Mouse (Mus musculus) hindbrain, embryonic 12.5 days (tissue): Measurements from ENCODE around the gene Pip4k2c. TPM values are rescaled to one million over a fixed set of nuclear protein-coding genes. Genes with fewer than 3 reads are reported as not detected.

Experiments
- ATAC-seq: fragments of 200-750 bp; cut with Nextera tagmentation; 2 replicates; pipeline ENCODE4 v1.8.0; 2017; ENCODE audit warnings: moderate TSS enrichment; ENCODE audit not compliant: low FRiP score
- H3K27ac ChIP-seq: fragments of 300-500 bp; sonication (generic); 2 replicates; pipeline ENCODE4 v1.5.1; 2016; ENCODE audit warnings: mild to moderate bottlenecking
- H3K27me3 ChIP-seq: fragments of 300-500 bp; sonication (generic); 2 replicates; pipeline ENCODE4 v1.6.1; 2016; ENCODE audit warnings: mild to moderate bottlenecking
- H3K36me3 ChIP-seq: fragments of 300-500 bp; sonication (generic); 2 replicates; pipeline ENCODE4 v1.6.1; 2016; ENCODE audit warnings: mild to moderate bottlenecking
- H3K4me1 ChIP-seq: fragments of 300-500 bp; sonication (generic); 2 replicates; pipeline ENCODE4 v1.6.1; 2016
- H3K4me2 ChIP-seq: fragments of 300-500 bp; sonication (generic); replicated peaks from 2 replicates; pipeline ENCODE4 v1.6.1; 2016; ENCODE audit warnings: mild to moderate bottlenecking
- H3K4me3 ChIP-seq: fragments of 300-500 bp; sonication (generic); 2 replicates; pipeline ENCODE4 v1.5.1; 2016; ENCODE audit warnings: mild to moderate bottlenecking
- H3K9ac ChIP-seq: fragments of 300-500 bp; sonication (generic); 2 replicates; pipeline ENCODE4 v1.6.1; 2016; ENCODE audit warnings: mild to moderate bottlenecking, moderate library complexity
- H3K9me3 ChIP-seq: fragments of 300-500 bp; sonication (generic); replicated peaks from 2 replicates; pipeline ENCODE4 v1.6.1; 2016; ENCODE audit warnings: mild to moderate bottlenecking
- WGBS: fragments of 180-500 bp; shearing (Covaris S2); methylation state at CpG from one replicate; pipeline ENCODE4 v1.1.7; 2016; 5-methylcytosine and 5-hydroxymethylcytosine counted together
- polyA plus RNA-seq: library from polyadenylated mRNA; unstranded; fragments of >200 nt; fragmentation: Nextera tagmentation; extraction: Ambion mirVana; gene quantifications from 2 replicates; pipeline ENCODE4 v1.2.1, GENCODE M21; 2016

The Pip4k2c gene
- polyA plus RNA-seq, 1 experiment from 2014 or later = 24.9 TPM

DNA sequence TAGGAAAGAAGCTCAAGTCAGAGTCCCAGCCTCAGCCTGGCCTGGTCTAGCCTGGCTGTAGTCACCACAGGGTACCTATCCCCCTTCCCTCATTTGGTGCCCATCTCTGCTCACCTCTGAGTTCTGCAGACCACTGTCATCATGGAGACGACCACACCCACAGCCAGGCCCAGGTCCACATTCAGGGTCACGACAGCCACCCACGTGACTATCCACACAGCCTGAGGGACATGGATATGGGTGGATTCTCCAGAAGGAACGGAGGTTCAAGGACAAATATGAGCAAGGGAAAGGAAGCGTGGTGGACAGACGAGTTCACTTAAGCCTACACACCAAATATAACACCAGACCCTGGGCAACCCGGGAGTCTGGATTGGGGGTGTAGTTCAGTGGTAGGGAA is 37.2 kb downstream of the Pip4k2c start:
- WGBS = 85% methylated on average over 7 of the region's 7 CpGs
- no peak overlapping the region for H3K27ac ChIP-seq
- H3K4me2 ChIP-seq = no peak overlapping the region
- H3K4me3 ChIP-seq = no peak overlapping the region
- no peak for ATAC-seq
- H3K36me3 ChIP-seq = 0 out of 2 replicates have a peak, but pooled peaks cover 6% of the 10 kb centered on the region
- H3K9ac ChIP-seq = no peak overlapping the region
- H3K4me1 ChIP-seq = peaks cover 20% of the 10 kb centered on the region
- peaks cover 90% of the 10 kb centered on the region for H3K27me3 ChIP-seq
- no peaks in the 10 kb centered on the region for H3K9me3 ChIP-seq

DNA sequence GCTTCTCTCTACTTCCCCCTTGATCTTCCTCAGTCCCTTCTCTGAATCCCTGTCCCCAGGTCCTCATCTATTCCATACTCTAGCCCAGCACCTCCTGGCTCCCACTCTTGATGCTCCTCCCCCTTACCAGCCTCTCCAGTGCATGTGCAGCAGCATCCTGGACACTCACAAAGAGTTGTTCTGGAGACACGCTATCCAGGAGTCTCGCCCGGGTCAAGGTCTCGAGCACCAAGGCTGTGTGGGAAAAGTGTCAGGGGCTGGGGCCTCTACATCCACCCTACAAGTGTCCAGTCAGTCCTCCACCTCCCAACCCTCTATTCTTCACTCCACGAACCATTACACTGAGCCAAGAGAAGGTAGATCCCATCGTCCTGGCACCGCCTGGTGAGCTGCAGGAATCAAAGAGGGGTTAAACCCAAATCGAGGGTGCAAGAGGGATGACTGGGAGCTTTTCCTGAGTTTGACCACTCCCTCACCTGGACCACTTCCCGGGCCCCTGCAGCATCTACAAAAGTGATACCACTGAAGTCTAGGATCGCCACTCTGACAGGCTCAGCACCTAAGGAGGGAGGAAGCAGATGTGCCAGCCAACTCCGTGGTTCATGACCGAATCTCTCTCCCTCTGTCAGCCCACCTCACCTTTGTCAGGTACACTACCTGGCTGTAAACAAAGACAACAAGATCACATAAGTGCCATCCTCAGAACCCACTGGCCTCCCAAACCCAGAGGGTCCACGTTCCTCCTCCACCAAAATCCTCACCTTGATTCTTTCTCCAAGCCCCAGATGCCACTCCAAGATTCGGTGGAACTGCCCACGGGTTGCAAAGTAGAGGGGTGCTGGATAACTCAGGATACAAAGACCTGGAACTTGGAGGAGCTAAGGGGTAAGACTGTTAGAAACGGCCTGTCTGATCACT is 38.0 kb downstream of the Pip4k2c start:
- no peaks in the 10 kb centered on the region for H3K9me3 ChIP-seq
- H3K36me3 ChIP-seq = 0 out of 2 replicates have a peak, but pooled peaks cover 6% of the 10 kb centered on the region
- H3K4me1 ChIP-seq = peaks cover 16% of the 10 kb centered on the region
- WGBS = 84% methylated on average over 16 of the region's 16 CpGs
- ATAC-seq = no peak
- no peak overlapping the region for H3K4me3 ChIP-seq
- H3K9ac ChIP-seq = no peak overlapping the region
- H3K27ac ChIP-seq = no peak overlapping the region
- peaks cover 90% of the 10 kb centered on the region for H3K27me3 ChIP-seq
- no peak overlapping the region for H3K4me2 ChIP-seq

DNA sequence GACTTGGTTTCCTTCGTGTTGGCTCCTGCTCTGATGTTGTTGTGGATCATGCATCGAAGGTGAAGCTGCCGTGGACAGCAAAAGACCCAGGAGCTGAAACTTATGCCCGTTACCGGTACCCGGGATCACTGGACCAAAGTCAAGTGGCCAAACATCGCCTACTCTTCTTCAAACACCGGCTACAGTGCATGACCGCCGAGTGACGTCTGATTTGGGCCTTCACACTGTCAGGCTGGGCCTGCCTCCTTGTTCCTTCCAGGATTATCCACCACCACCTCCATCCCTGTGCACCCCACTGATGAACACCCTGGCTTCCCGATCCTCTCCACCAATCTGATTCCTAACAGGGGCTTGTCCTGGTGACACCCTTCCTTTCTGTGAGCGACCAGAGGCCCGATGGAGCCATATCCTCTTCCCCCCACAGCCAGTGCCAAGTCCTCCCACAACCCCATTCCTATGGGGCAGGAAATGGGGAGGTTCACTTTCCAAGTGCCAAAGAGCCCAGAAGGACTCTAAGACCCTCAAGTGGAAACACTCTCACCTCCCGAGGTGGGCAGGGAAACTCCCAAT is 39.7 kb downstream of the Pip4k2c start:
- ATAC-seq = no peak
- 83% methylated on average over 15 of the region's 15 CpGs for WGBS

DNA sequence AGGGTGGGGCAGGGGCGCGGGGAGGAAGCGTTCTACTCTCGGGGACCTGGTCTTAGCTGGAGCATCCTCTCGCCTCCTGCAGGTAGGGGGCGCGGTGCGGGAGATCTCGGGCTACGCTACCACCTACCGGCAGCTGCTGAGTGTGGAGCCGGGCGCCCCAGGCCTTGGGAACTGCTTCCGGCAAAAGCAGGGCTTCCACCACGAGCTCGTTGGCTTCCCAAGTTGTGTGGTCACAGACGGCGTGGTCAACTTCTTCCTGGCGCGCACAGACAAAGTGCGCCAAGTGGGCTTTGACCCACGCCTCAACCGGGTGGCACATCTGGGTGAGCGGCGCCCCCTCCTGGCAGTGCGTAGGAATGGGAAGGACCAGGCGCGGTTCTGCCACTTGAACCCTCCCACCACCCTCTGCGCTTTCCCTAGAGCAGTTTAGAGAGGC is 40.5 kb downstream of the Pip4k2c start:
- H3K9me3 ChIP-seq = no peaks in the 10 kb centered on the region
- H3K4me1 ChIP-seq = peaks cover 14% of the 10 kb centered on the region
- peak; percentile 29 for ATAC-seq
- peak overlapping the region; percentile 43 for H3K4me2 ChIP-seq
- H3K9ac ChIP-seq = no peak overlapping the region
- 0 out of 2 replicates have a peak, but pooled peaks cover 6% of the 10 kb centered on the region for H3K36me3 ChIP-seq
- H3K27me3 ChIP-seq = peaks cover 90% of the 10 kb centered on the region
- 1% methylated on average over 29 of the region's 29 CpGs for WGBS
- no peak overlapping the region for H3K27ac ChIP-seq
- H3K4me3 ChIP-seq = peak overlapping the region; percentile 23

More for the DNA sequence above, 39.7 kb downstream of the Pip4k2c start:
- peaks cover 12% of the 10 kb centered on the region for H3K4me1 ChIP-seq
- 0 out of 2 replicates have a peak, but pooled peaks cover 6% of the 10 kb centered on the region for H3K36me3 ChIP-seq
- no peak overlapping the region for H3K4me3 ChIP-seq
- no peak overlapping the region for H3K4me2 ChIP-seq
- H3K27me3 ChIP-seq = peaks cover 90% of the 10 kb centered on the region
- no peaks in the 10 kb centered on the region for H3K9me3 ChIP-seq
- H3K27ac ChIP-seq = no peak overlapping the region
- no peak overlapping the region for H3K9ac ChIP-seq

DNA sequence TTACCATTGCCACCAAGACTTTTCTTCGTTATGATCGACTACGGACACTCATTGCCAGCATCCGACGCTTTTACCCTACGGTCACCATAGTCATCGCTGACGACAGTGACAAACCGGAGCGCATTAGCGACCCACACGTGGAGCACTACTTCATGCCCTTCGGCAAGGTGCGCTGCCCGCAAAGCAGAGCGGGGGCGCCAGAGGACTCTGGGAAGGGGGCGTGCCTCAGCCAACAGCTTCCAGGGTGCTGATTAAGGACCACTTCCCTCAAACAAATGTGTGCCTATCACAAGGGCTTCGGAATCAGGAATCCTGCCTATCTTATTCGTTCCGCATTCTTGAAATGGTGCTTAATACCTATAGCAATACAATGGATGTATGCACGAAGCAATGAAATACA is 41.4 kb downstream of the Pip4k2c start:
- H3K4me1 ChIP-seq = peaks cover 16% of the 10 kb centered on the region
- ATAC-seq = no peak

DNA sequence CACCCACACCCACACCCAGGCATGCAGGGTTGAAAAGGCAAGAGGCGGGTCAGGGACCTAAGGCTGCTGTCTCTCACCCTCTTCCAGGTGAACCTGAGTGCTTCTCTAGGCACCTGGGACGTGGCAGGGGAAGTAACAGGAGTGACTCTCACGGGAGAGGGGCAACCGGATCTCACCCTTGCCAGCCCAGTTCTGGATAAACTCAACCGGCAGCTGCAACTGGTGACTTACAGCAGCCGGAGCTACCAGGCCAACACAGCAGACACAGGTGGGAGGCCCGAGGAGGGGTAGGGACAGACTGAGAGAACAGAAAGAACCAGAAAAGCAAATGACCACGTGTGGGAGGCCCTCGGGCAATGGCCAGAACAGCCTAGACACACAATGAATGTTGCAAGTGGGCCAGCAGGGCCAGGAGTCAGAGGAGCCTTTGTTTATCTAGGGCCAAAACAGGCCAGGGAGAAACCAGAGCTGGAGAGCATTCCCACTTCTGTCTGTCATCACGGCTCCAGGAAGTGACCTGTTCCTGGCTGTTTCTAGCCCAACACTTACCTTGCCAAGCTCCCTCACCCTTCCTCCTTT is 43.7 kb downstream of the Pip4k2c start:
- peaks cover 76% of the 10 kb centered on the region for H3K27me3 ChIP-seq
- 46% methylated on average over 10 of the region's 10 CpGs for WGBS
- no peak overlapping the region for H3K4me2 ChIP-seq
- H3K27ac ChIP-seq = no peak overlapping the region
- peak overlapping the region; percentile 6; the same call in 1 of the 2 replicates for H3K4me3 ChIP-seq
- H3K4me1 ChIP-seq = peaks cover 16% of the 10 kb centered on the region
- ATAC-seq = no peak
- H3K36me3 ChIP-seq = no peaks in the 10 kb centered on the region
- no peaks in the 10 kb centered on the region for H3K9me3 ChIP-seq
- no peak overlapping the region for H3K9ac ChIP-seq

More for the DNA sequence above, 41.4 kb downstream of the Pip4k2c start:
- H3K36me3 ChIP-seq = 0 out of 2 replicates have a peak, but pooled peaks cover 6% of the 10 kb centered on the region
- peaks cover 91% of the 10 kb centered on the region for H3K27me3 ChIP-seq
- H3K27ac ChIP-seq = no peak overlapping the region
- H3K4me3 ChIP-seq = peak overlapping the region; percentile 23; the same call in 1 of the 2 replicates
- no peak overlapping the region for H3K9ac ChIP-seq
- 2% methylated on average over 22 of the region's 22 CpGs for WGBS
- H3K4me2 ChIP-seq = peak overlapping the region; percentile 43
- no peaks in the 10 kb centered on the region for H3K9me3 ChIP-seq

DNA sequence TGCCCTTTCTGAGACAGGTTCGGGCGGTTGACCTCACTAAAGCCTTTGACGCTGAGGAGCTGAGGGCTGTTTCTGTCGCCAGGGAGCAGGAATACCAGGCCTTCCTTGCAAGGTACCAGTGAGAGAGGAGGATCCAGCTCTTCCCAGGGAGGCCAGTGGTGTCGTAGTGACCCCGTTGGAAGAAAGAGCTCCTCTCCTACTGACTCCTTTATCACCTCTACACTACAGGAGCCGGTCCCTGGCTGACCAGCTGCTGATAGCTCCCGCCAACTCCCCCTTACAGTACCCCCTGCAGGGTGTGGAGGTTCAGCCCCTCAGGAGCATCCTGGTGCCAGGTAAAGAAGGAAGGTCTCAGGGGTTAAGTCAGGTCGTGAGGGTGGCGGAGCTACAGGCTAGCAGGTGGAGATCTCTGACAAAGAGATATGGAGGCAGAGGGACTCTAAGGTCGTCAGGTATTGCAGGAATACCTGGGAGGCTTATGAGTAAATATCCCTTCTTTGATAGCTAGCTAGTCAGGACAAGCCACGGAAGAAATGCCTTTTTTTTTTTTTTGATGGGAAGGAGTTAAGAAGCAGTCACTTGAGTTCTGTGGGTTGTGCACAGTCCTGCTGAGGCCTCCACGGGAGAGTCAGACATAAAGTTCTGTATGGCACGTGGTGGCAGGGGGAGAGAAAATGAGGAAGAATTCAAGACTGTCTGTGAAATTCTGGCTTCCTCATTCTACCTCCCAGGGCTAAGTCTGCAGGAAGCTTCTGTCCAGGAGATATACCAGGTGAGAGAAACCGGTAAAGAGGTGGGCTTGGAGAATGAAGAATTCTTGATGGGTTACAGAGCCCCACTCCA is 44.4 kb downstream of the Pip4k2c start:
- Histone ChIP-seq H3K4me2 (peak overlapping the region; percentile 99), H3K27ac (peak overlapping the region; percentile 86; the same call in 1 of the 2 replicates), H3K4me3 (peak overlapping the region; percentile 68), H3K27me3 (peaks cover 71% of the 10 kb centered on the region), H3K9ac (peak overlapping the region; percentile 87), H3K4me1 (peaks cover 16% of the 10 kb centered on the region), H3K36me3 (no peaks in the 10 kb centered on the region), H3K9me3 (no peaks in the 10 kb centered on the region)
- no peak for ATAC-seq
- 20% methylated on average over 15 of the region's 15 CpGs for WGBS

DNA sequence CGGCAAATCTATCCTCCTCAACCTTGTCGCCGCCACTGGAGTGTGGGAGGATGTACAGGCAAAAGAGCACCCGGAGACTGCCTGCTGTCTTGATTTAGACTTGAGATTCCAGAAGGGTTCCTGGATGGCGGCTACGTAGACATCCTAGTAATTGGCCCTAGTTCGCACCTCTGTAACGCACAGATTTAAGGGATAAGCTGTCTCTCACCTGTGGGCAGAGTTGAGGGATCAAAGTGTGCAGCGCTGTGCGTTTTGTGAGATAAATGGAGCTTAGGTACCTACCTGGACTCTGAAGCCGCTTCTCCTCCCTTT is 45.0 kb downstream of the Pip4k2c start:
- H3K36me3 ChIP-seq = no peaks in the 10 kb centered on the region
- no peak; the same call in 1 of the 2 replicates for ATAC-seq
- no peaks in the 10 kb centered on the region for H3K9me3 ChIP-seq
- H3K27me3 ChIP-seq = peaks cover 65% of the 10 kb centered on the region
- WGBS = 2% methylated on average over 11 of the region's 11 CpGs
- peak overlapping the region; percentile 87 for H3K9ac ChIP-seq
- H3K4me1 ChIP-seq = peaks cover 16% of the 10 kb centered on the region
- peak overlapping the region; percentile 86 for H3K27ac ChIP-seq
- H3K4me2 ChIP-seq = peak overlapping the region; percentile 99
- H3K4me3 ChIP-seq = peak overlapping the region; percentile 68

DNA sequence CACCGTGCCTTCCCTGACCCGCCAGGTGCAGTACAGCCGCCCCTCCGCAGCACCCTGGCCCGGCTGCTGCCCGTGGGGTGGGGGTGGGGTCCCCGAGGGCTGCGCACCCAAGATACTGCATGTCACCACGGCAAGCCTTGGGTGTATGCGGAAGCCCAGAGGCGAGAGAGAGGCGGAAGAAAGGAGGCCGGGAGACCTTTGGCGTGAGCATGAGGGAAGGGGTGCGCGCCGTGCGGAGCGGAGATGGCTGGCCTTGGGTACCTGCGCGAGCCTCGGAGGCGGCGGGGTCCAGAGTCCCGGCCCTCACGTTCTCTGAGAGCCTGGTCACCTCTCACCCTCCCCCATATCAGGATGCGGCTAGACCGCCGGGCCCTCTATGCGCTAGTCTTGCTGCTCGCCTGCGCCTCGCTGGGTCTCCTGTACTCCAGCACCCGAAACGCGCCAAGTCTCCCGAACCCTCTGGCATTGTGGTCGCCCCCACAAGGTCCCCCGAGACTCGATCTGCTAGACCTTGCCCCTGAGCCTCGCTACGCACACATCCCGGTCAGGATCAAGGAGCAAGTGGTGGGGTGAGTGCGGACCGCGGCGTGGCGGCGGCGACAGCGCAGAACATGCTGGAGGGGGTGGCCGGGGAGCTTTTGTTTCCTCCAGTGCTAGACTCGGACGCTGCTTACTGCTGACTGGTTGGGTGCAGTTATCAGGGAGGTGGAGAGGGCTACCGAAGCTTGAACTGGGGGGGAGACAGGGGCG is 45.6 kb downstream of the Pip4k2c start:
- Histone ChIP-seq H3K27ac (peak overlapping the region; percentile 86), H3K4me2 (peak overlapping the region; percentile 99), H3K27me3 (peaks cover 60% of the 10 kb centered on the region), H3K9ac (peak overlapping the region; percentile 87), H3K4me1 (peaks cover 16% of the 10 kb centered on the region), H3K4me3 (peak overlapping the region; percentile 68), H3K9me3 (no peaks in the 10 kb centered on the region), H3K36me3 (no peaks in the 10 kb centered on the region)
- WGBS = 1% methylated on average over 56 of the region's 56 CpGs
- ATAC-seq = peak; percentile 59

DNA sequence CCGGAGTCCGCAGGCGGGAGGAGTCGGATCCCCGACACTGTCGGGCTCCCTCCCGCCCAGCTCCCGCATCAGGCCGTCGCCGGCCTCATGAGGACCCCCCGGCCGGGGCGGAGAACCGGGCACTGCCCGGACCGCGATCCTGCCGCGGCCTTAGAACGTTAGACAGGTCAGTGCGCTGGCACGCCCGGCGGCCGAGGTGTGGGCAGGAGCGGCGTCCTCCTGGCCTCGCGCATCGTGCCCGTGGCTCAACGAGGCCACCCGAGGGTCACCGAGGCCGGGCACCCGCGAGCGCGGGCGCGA is 46.1 kb downstream of the Pip4k2c start:
- WGBS = under 1% methylated on average over 34 of the region's 42 CpGs
- peaks cover 55% of the 10 kb centered on the region for H3K27me3 ChIP-seq

DNA sequence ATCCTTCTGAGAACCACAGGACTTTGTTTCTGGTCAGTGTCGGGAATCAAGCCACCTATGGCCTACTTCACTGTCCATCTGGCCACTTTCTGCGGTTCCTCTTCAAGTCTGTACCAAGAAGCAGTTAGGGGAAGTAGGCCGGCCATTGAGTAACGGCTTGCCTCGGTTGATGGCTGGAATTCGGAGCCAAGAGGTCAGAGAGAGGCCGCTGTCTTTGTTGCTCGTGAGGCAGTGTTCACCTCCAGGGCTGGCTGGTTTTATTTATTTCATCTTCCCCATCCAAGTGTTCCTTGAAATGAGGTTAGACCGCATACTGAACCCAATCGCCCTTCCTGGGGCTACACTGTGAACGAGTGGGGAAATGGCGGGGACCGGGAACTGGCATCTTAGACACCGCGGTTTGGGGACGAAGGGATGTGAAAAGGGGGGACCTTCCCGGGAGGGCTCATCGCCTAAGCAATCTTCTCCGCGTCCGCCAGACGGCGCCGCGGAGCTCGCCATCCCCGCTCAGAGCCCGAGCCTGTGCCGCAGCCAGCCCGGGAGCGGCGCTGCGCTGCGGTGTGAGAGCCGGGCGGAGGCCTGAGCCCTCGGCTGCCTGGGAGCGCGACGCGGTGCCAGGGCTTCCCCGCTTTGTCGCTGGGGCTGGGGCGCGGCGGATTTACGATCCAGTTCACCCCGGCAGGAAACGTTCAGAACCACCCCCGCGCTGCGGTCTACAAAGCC is 46.6 kb downstream of the Pip4k2c start, which contains the start of gene B4galnt1:
Gene B4galnt1 (plus strand): TSS at position 595 of the 723 bp plus-strand sequence.
- 2% methylated on average over 51 of the region's 52 CpGs for WGBS
- H3K4me1 ChIP-seq = peaks cover 12% of the 10 kb centered on the region
- peak; percentile 92 for ATAC-seq
- peak within 1 kb of the TSS; percentile 87 for H3K9ac ChIP-seq
- peak within 1 kb of the TSS; percentile 99 for H3K4me2 ChIP-seq
- no peaks in the 10 kb centered on the region for H3K9me3 ChIP-seq
- no peaks in the 10 kb centered on the region for H3K36me3 ChIP-seq
- peak within 1 kb of the TSS; percentile 86 for H3K27ac ChIP-seq
- H3K27me3 ChIP-seq = peaks cover 49% of the 10 kb centered on the region
- peak within 1 kb of the TSS; percentile 68 for H3K4me3 ChIP-seq

More for the DNA sequence above, 46.1 kb downstream of the Pip4k2c start:
- Histone ChIP-seq H3K4me1 (peaks cover 16% of the 10 kb centered on the region), H3K4me2 (peak overlapping the region; percentile 99), H3K4me3 (peak overlapping the region; percentile 68), H3K36me3 (no peaks in the 10 kb centered on the region), H3K9me3 (no peaks in the 10 kb centered on the region), H3K27ac (peak overlapping the region; percentile 86), H3K9ac (peak overlapping the region; percentile 87)
- peak; percentile 68 for ATAC-seq
